Mouse (Mus musculus) liver (tissue): ENCODE data around the gene Jph2.

Experiments
- DNase-seq: peaks from one replicate; pipeline ENCODE4 v3.0.0-alpha.2; 2020; ENCODE audit warnings: mixed read lengths

Gene Jph2

DNA sequence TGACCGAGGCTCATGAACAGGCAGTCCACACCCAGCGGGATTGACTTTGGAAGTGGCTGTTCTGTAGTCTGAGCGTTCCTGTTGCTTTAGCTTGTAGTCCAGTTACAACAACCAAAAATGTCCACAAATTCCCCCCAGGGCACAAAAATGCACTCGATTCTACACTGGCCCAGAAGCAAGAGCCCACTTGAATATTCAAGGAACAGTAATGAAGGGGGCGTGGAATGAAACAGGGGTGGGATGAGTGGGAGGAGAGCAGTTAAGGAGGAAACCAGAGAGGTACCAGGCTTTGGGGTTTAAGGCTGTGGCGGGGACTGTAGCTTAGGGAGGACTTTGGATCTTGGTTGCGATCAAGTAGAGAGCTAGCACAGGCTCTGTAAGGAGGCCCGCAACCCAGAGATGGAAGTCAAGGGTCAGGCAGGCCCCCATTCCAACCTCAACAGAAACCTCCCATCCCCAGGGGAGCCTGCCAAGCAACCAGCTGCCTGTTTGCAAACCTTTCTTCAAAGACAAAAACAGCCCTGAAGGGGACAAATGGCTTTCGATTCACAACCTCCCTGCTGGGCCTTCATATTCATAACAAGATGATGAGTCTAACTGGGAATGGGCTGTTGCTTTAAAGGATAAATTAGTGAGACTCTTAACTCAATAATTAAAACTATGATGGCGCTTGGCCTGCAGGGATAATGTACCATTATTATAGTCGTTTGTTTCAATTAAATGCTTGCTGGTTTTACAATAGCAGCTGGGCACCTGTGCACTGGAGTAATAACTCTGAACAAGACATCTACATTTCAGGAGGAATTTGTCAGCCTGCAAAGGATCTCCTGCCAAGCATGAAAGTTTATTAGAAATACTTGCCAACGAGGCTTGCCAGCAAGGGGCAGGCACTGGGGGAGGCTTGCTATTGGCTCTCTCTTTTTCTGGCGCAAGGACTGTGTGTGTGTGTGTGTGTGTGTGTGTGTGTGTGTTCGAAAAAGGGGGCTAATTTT is 97.4 kb downstream of the Jph2 start:
- no peak for DNase-seq

DNA sequence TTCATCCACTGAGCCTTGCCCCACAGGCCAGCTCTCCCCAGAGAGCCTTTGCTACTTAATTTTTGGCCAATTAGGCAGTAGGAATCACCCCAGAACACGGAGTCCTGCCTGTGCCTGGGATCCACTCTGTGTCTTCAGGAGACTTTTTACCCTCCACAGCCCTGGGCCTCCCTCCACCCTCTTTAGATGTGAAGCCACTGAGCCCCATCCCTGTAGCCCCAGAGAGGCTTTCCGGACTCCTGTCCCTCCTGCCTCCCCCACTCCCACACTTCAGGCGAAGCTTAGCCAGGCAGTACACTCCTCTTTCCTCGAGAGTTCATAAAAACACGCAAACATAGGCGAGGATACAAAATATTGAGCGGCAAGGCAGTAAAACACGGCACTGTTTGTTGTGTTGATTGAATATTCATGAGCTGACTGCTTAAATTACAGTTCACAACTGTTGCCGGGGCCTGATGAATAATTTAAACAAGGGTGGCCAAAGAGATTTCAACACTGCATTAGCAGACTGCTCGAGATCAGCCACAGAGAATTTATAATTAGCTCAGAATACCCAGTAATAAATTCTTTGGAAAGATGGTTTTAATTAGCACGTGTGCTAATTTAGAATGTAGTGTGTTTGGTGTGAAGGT is 100.7 kb downstream of the Jph2 start:
- DNase-seq, result no peak

DNA sequence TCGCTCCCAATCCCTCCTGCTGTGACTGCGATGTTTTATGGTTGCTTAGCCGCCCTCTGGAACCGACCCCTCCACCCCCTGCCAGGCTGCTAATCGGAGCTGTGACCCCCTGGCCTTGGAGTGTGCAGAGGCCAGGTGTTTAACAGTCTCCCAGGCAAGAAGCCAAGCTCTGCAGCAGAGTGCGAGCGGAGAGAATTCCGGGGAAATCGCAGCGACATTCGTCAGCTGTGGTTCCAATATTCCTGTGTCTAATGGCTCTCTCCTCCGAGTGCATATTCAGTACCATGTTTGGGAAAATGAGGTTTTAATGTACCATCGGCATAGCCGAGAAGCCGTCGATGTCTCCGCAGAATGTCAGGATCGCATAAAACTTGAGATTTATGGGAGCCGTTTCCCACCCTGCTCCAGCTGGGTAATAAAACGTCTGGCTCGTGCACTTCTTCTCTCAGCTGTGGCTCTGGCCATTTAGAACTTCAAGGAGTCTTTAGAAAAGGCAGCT is 108.9 kb downstream of the Jph2 start:
- DNase-seq, result no peak
